Mouse (Mus musculus) lung, postnatal 14 days (tissue): ENCODE data around the gene Foxl1.
"Not testable (repeated sequence)": the region's sequence is repeated elsewhere in the genome, so short reads cannot be mapped to it uniquely, and the experiment has no call there.

Source experiments
- DNase-seq: peaks from one replicate; pipeline ENCODE4 v3.0.0; 2021

The Foxl1 gene

DNA sequence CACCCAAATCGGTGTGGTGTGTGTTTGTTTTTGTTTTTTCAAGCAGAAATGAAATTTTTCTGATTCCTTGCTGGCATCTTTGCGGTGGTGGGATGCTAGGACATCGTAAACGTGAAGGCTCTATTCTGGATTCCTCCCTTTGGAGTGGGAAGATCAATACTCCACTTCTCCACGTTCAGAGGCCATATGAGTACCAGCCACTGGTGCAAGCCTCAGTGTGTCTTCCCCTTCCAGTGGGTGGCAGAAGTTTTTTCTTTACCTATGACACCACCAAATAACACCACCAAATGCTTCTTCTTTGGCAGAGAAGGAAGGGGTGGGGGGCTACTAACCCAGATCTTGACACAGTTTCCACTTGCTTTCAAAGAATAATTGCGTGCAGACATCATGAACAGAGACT, 1.5 kb upstream of the Foxl1 start:
- no peak for DNase-seq

DNA sequence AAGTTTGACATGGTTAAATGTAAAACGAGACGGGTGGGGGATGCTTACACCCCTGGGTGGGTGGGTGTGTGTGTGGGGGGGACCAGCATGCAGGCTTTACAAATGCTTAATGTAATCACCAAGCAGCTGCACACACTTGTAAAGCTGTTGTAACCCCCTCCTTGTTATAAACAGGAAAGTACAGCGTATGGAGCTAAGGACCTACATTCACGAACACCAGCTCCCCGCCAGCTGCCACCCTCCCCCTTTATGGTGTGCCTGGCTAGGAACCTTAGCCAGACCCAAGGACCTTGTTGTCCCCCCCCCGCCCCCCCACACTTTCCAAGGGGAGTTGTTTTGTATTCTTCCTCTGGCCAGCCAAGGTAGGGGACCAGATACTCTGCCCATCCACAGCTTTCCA, 1.0 kb upstream of the Foxl1 start:
- DNase-seq: no peak

DNA sequence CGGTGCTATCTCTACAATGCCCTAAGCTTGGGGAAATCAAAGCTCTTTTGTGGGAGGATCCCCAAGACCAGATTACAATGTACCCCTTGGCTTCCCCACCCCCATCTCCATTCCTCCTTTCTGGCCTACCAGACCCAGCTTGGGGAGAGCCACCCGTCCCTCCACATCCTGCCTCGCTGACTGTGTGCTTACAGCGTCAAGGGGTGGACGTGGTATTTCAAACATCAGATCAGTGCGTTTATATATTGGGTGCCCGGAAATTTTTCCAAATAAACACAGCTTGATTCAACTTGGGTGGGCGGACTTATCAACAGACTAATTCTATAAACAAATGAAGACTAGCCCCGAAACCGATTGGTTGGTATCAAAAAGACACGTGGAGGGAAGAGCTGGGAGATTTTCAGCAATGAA, 444 bp upstream of the Foxl1 start:
- DNase-seq: peak; percentile 43

DNA sequence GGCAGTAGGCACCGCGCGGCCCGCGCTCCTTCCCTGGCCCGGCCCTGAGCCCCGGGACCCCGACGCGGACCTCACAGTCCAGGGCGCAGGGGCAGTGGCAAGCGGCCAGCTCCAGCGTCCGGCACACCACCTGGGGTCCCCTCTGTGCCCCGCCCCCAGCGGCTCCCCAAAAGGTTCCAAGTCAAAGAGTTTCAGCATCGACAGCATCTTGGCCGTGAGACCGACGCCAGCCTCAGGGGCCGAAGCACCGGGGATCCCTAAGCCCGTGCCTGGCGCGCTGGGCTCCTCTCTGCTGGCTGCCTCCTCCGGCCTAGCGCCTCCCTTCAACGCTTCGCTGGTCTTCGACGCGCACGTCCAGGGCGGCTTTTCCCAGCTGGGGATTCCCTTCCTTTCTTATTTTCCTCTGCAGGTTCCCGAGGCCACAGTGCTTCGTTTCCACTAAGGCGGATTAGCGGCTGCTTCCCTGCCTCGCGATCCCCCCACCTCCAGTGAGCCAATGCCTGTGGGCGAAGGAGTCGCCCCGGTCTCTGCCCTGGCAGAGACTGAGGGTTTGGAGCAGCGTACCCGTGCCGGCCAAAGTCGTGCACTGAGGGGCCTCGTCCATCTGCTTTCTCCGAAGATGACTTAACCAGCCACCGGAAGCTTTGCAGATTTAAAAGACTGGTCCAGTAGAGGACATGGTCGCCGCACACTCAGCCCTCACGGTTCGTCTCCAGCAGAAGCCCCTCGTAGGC, 958 bp downstream of the Foxl1 start:
- no peak for DNase-seq

DNA sequence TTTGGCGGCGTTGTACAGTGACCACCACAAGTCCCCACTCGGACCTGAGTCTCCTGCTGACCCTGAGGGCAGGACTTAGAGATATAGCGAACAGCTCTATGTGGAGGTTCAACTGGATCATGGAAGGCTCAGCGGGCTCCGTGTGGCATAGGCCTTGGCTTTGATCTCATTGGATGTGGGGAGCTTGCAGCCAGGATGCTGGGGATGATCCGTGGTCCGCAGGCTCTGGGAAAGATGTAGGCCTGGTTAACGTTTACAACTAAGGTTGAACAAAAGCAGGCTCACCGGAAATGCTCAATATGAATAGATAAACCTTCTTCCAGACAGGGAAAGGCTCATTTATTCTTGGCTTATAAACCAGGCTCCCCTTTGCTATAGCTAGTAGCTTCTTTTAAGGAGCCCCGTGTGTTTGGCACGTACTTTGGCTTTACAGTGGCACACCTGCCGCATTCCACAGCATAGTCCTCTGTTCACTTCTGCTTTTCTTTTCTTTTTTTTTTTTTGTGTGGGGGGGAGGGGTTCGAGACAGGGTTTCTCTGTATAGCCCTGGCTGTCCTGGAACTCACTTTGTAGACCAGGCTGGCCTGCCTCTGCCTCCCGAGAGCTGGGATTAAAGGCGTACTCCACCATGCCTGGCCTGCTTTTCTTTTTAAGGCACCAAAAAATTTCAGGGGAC, 1.7 kb downstream of the Foxl1 start:
- no peak for DNase-seq

DNA sequence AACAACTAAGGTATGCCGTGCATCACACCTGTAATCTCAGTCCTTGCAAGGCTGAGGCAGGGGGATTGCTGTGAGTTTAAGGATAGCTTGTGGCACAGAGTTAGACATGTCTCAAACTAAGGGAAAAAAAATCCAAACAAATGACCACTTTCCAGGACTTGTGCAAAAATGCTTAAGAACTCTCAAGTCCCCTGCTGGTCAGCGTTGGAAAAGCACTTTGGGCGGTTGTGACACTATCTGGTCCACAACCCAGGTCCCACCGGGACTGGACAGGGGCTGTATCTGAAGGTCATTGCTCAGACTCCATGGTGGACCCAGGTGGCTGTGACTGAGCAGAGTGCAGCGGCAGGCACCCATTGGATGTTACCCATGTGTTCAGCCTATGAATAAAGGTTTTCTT, 2.8 kb downstream of the Foxl1 start:
- DNase-seq: peak; percentile 51

DNA sequence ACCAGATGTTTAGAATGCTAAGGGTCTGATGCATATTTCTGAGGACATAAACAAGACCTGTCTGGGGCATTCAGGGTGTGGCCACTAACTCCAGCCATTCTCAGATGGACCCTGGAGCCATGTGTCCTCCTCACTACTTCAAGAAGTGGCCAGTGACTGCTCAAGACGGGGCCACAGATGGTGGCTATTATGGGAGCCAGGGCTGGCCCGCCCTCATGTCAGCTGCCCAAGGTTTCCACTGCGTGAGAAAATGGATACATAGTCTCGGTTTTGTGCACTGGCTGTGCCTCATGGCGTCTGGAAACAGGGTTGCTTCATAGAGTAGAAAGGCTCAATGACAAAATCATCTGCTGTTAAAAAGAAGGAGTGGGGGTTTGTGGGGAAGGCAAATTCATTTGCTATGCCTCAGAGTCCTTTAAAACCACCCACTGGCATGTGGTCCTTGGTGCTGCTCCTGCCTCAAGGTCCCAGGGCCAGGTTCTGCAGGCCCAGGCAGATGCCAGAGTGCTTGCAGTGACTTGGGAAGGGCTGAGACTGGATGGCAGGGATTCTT, 5.3 kb downstream of the Foxl1 start:
- DNase-seq: no peak

DNA sequence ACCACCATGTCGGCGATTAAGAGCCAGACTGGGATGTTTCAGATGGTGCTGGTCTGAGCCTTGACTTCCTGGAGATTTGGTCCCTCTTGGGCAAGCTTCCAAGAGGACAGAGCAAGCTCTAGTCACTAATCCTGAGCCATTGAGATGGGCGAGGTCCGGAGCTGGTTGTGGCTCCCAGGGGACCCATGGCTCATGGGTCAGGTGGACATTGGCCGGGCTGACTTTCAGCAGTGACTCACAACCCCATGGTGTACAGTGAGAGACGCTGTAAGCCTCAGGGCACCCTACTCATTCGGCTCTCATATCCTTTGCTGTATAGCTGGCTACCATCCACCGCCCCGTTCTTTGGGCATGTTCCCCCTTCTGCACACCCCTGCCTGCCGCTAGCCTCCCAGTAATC, 6.4 kb downstream of the Foxl1 start:
- DNase-seq: no peak

- DNase-seq: no peak
These were observed 6.8 kb downstream of the Foxl1 start for GRCm38 (mm10) chr8:121134512-121134911.

DNA sequence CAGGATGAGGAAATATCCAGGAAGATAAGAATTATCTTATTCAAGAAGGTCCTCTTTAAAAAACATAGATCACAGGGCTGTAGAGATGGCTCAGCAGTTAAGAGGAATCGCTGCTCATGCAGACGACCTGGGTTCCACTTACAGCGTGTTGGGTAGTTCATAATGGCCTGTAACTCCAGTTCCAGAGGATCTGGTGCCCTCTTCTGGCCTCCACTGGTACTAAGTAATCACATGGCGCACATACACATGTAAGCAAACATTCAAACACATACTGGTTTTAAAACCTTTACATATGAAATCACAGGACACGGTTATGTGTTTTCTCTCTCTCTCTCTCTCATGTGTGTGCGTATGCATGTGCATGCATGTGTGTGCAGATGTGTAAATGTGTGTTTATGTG, 9.1 kb downstream of the Foxl1 start:
- DNase-seq: no peak

DNA sequence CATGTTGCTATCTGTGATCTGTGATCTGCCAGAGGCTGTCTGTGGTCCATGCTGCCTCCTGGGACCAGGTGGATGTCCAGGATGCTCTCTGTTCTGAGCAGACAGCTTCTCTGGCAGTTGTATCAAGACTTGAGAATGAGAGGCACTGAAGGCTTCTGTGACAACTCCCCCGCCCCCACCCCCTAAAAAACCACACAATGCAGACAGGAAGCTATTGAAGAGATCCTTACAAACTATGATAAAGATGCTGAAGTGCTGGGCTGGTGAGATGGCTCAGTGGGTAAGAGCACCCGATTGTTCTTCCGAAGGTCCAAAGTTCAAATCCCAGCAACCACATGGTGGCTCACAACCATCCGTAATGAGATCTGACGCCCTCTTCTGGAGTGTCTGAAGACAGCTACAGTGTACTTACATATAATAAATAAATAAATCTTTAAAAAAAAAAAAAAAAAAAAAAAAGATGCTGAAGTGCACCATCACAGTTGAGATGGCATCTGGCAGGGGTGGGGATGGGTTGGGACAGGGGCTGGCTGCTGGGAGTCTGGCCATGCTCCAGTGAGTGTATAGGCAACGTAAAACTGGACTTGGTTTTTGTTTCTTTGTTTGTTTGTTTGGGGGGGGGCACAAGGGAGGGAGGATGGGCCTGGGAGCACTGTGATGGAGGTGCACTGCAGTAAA, 17.9 kb downstream of the Foxl1 start:
- not testable (repeated sequence) for DNase-seq

GRCm38 (mm10) chr8:121148573-121149083, 20.9 kb downstream of the Foxl1 start:
- DNase-seq: no peak

GRCm38 (mm10) chr8:121152394-121152793, 24.7 kb downstream of the Foxl1 start:
- DNase-seq: peak; percentile 65

- DNase-seq: no peak
These were observed 29.3 kb downstream of the Foxl1 start for GRCm38 (mm10) chr8:121156990-121157491.

GRCm38 (mm10) chr8:121158812-121159211, 31.1 kb downstream of the Foxl1 start:
- DNase-seq: no peak

- DNase-seq: no peak
These were observed 33.7 kb downstream of the Foxl1 start for GRCm38 (mm10) chr8:121161437-121161836.

DNA sequence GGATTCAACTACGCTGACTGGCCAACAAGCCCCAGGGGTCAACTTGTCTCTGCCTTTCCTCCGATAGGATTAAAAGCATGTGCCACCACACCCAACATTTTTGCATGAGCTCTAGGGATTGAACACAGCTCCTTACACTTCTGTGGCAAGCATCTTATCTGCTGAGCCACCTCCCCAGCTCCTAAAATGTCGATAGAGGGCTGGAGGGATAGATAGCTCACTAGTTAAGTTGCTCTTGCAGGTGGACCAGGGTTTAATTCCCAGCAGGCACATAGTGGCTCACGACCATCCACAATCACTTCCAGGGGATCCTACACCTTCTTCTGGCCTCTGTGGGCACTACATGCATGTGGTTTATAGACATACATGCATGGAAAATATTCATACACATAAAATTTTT, 34.7 kb downstream of the Foxl1 start:
- no peak for DNase-seq

GRCm38 (mm10) chr8:121162906-121163695, 35.4 kb downstream of the Foxl1 start:
- no peak for DNase-seq

- peak; percentile 68 for DNase-seq
These were observed 36.3 kb downstream of the Foxl1 start for GRCm38 (mm10) chr8:121164017-121164469.

GRCm38 (mm10) chr8:121168033-121168432, 40.3 kb downstream of the Foxl1 start:
- no peak for DNase-seq

GRCm38 (mm10) chr8:121170116-121170515, 42.4 kb downstream of the Foxl1 start:
- no peak for DNase-seq
